Mouse (Mus musculus) kidney, adult 2 months (tissue): ENCODE data around the gene Cd80.

Experiments used
- CTCF ChIP-seq: fragments of 200-500 bp; conservative IDR thresholded peaks from 2 replicates; pipeline ENCODE4 v1.5.1; 2011; ENCODE audit warnings: low read depth, mild to moderate bottlenecking, control low read depth, low read length, moderate library complexity, mixed read lengths; ENCODE audit not compliant: insufficient read depth, insufficient read length
- POLR2A ChIP-seq: fragments of 200-500 bp; IDR thresholded peaks from one replicate; pipeline ENCODE4 v1.6.1; 2011; ENCODE audit warnings: low read depth, low read length, control low read depth

DNA sequence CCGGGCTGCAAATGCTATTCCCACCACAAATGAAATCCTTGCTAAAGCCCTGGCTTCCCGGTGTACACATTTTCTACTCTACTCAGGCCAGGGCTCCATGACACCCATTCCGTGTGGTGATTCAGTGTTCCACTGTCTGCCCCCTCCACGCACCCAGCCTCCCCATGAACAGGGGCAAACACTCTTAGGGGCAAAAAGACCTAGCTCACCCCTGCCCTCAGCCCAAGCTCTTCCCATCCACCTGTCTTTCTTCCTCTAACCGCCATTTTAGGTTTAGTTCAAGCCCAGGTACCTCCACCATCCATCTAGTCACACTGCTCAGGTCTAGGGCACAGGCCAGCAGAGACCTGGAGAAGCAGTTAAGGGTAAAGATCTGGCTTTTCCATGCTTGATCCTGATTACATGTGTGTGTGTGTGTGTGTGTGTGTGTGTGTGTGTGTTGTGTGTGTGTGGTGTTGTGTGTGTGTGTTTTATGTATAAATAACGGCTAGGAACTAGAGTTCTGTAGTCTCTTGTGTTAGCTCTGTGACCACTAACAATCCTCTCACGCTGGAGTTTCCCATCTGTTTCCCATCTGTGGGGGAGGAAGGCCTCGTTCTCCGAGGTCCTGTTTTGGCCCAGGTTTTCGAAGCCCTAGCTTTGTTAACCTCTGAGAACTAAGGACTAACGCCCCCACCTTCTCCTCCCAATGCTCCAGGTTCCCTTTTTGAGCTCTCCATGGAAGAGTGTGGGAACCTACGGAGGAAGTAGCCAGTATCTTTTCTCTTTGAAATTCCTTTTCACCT is 3.7 kb upstream of the Cd80 start:
- TF ChIP-seq CTCF (no peak), POLR2A (no peak)
